Mouse (Mus musculus) G1E (cell line): ENCODE data around the gene Cacna1c.

ENCODE experiments used
- CTCF ChIP-seq: IDR thresholded peaks from 2 replicates; pipeline ENCODE4 v1.5.1; 2012; ENCODE audit warnings: low read depth, low read length, inconsistent platforms, mixed read lengths
- POLR2AphosphoS5 ChIP-seq: IDR thresholded peaks from 2 replicates; pipeline ENCODE4 v1.6.1; 2012; ENCODE audit warnings: low read depth, low read length, inconsistent platforms; ENCODE audit not compliant: insufficient replicate concordance

DNA sequence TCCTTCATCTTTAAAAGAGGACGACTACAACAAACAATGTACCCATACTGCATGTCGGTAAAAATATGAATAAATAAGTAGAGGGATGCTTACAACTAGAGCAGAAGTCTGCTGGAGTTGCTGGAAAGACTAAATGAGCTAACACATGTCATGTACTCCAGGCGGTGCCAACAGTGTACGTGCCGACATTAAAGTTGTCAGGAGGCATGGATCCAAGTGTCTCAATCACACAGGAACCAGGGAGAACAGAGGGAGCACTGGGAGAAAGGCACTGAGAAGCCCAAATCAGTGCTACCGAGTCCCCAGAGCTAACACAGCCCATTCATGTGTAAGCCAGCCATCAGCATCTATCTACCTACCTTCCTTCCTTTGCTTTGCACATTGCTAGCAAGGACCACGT lies 150.7 kb downstream of the Cacna1c start:
- no peak for TF ChIP-seq CTCF
- TF ChIP-seq POLR2AphosphoS5 = no peak
